Mouse (Mus musculus) T-helper 17 cell (primary cell): ENCODE results near the gene Dnm3.

Experiments used
- in situ Hi-C, 2 experiments: fragments of 300-600 bp; cut with MboI, MseI; formaldehyde crosslinking; loops; 1 replicate in 1 of 2; 2 replicates in 1 of 2; pipeline ENCODE4 v1.15.1; 2025; ENCODE audit warnings: high pct_unique_total_duplicates in 2 of 2

Gene Dnm3

GRCm38 (mm10) chr1:162126856-162127792, 350.7 kb downstream of the Dnm3 start:
- in situ Hi-C loops, result no loop called here

- in situ Hi-C loops, result no loop called here
Measured at GRCm38 (mm10) chr1:162124396-162124795, 353.4 kb downstream of the Dnm3 start.

- in situ Hi-C loops, result no loop called here
Measured at GRCm38 (mm10) chr1:162121441-162122200, 356.2 kb downstream of the Dnm3 start.

GRCm38 (mm10) chr1:162109437-162109813, 368.4 kb downstream of the Dnm3 start:
- in situ Hi-C loops, result loop anchor here in 1 of 2 experiments (10.0 kb wide), 1 partner anchor 95 kb away; no protein-coding TSS in a partner anchor

- in situ Hi-C loops, result loop anchor here in 1 of 2 experiments (10.0 kb wide), 1 partner anchor 96 kb away; no protein-coding TSS in a partner anchor
Measured at GRCm38 (mm10) chr1:162108726-162109436, 369.0 kb downstream of the Dnm3 start.

- in situ Hi-C loops, result loop anchor here in 1 of 2 experiments (10.0 kb wide), 1 partner anchor 97 kb away; no protein-coding TSS in a partner anchor
Measured at GRCm38 (mm10) chr1:162108181-162108671, 369.6 kb downstream of the Dnm3 start.

GRCm38 (mm10) chr1:162107011-162107606, 370.7 kb downstream of the Dnm3 start:
- in situ Hi-C loops, result loop anchor here in 1 of 2 experiments (10.0 kb wide), 1 partner anchor 98 kb away; no protein-coding TSS in a partner anchor

GRCm38 (mm10) chr1:162100961-162101830, 376.6 kb downstream of the Dnm3 start:
- in situ Hi-C loops, result loop anchor here in 1 of 2 experiments (10.0 kb wide), 1 partner anchor 104 kb away; no protein-coding TSS in a partner anchor

- in situ Hi-C loops, result loop anchor here in 1 of 2 experiments (10.0 kb wide), 1 partner anchor 105 kb away; no protein-coding TSS in a partner anchor
Measured at GRCm38 (mm10) chr1:162100033-162100820, 377.6 kb downstream of the Dnm3 start.

- in situ Hi-C loops, result loop anchor here in 1 of 2 experiments (10.0 kb wide), 1 partner anchor 94 kb away; no protein-coding TSS in a partner anchor
Measured at GRCm38 (mm10) chr1:162099203-162099602, 378.6 kb downstream of the Dnm3 start.

- in situ Hi-C loops, result loop anchor here in 1 of 2 experiments (5.0 to 10.0 kb wide), 3 partner anchors 48 to 90 kb away; no protein-coding TSS in a partner anchor
Measured at GRCm38 (mm10) chr1:162094523-162095272, 383.1 kb downstream of the Dnm3 start.

GRCm38 (mm10) chr1:162093806-162094522, 383.9 kb downstream of the Dnm3 start:
- in situ Hi-C loops, result loop anchor here in 1 of 2 experiments (5.0 to 10.0 kb wide), 3 partner anchors 48 to 89 kb away; no protein-coding TSS in a partner anchor

GRCm38 (mm10) chr1:162092899-162093659, 384.8 kb downstream of the Dnm3 start:
- in situ Hi-C loops, result loop anchor here in 1 of 2 experiments (5.0 to 10.0 kb wide), 3 partner anchors 49 to 88 kb away; no protein-coding TSS in a partner anchor

- in situ Hi-C loops, result loop anchor here in 1 of 2 experiments (5.0 to 10.0 kb wide), 3 partner anchors 50 to 88 kb away; no protein-coding TSS in a partner anchor
Measured at GRCm38 (mm10) chr1:162092401-162092800, 385.4 kb downstream of the Dnm3 start.

- in situ Hi-C loops, result no loop called here
Measured at GRCm38 (mm10) chr1:162083886-162084478, 393.9 kb downstream of the Dnm3 start.

- in situ Hi-C loops, result no loop called here
Measured at GRCm38 (mm10) chr1:162083354-162083753, 394.5 kb downstream of the Dnm3 start.
